Mouse (Mus musculus): ENCODE results near the gene Naa80.

- TF ChIP-seq GATA1 (IDR thresholded peaks at IDR 0.05; ENCODE audit: low read length) = no peak
- no peak for TF ChIP-seq TAL1 (IDR thresholded peaks at IDR 0.05; ENCODE audit: low read length)
These were observed 52.7 kb downstream of the Naa80 start for GRCm38 (mm10) chr9:107631311-107631826.

Measured in erythroblast, embryonic 14.5 days (primary cell).